Mouse (Mus musculus) lung, embryonic 14.5 days (tissue): ENCODE measurements around the gene Rapgef5. TPM values are rescaled to one million over a fixed set of nuclear protein-coding genes. Genes with fewer than 3 reads are reported as not detected.

Source experiments
- ATAC-seq: fragments of 200-750 bp; cut with Nextera tagmentation; 2 replicates; pipeline ENCODE4 v1.8.0; 2017; ENCODE audit warnings: mild to moderate bottlenecking, moderate TSS enrichment, moderate library complexity; ENCODE audit not compliant: insufficient read depth
- DNase-seq: peaks from one replicate; pipeline ENCODE4 v3.0.0-alpha.2; 2015
- H3K27ac ChIP-seq: fragments of 300-500 bp; sonication (generic); 2 replicates; pipeline ENCODE4 v1.5.1; 2014; ENCODE audit warnings: low read depth, mild to moderate bottlenecking, moderate library complexity
- H3K27me3 ChIP-seq: fragments of 300-500 bp; sonication (generic); 2 replicates; pipeline ENCODE4 v1.6.1; 2014; ENCODE audit warnings: low read length, control low read depth; ENCODE audit not compliant: insufficient read depth
- H3K36me3 ChIP-seq: fragments of 300-500 bp; sonication (generic); 2 replicates; pipeline ENCODE4 v1.6.1; 2014; ENCODE audit warnings: control low read depth; ENCODE audit not compliant: insufficient read depth
- H3K4me1 ChIP-seq: fragments of 300-500 bp; sonication (generic); 2 replicates; pipeline ENCODE4 v1.6.1; 2014; ENCODE audit warnings: antibody characterized with exemption, control low read depth; ENCODE audit not compliant: insufficient read depth
- H3K4me2 ChIP-seq: fragments of 300-500 bp; sonication (generic); 2 replicates; pipeline ENCODE4 v1.6.1; 2014; ENCODE audit warnings: mild to moderate bottlenecking
- H3K4me3 ChIP-seq: fragments of 300-500 bp; sonication (generic); 2 replicates; pipeline ENCODE4 v1.5.1; 2014; ENCODE audit warnings: low read depth, low read length
- H3K9ac ChIP-seq: fragments of 300-500 bp; sonication (generic); 2 replicates; pipeline ENCODE4 v1.6.1; 2014
- H3K9me3 ChIP-seq: fragments of 300-500 bp; sonication (generic); 2 replicates; pipeline ENCODE4 v1.6.1; 2016; ENCODE audit warnings: low read depth, low read length, control low read depth
- CTCF ChIP-seq: IDR thresholded peaks from 2 replicates; pipeline ENCODE4 v1.5.1; 2016; ENCODE audit warnings: antibody characterized with exemption, low read depth
- WGBS: fragments of 180-500 bp; shearing (Covaris S2); extraction: QIAGEN DNeasy Blood & Tissue Kit; methylation state at CpG from one replicate; pipeline ENCODE4 v1.1.7; 2014; 5-methylcytosine and 5-hydroxymethylcytosine counted together
- polyA plus RNA-seq: library from polyadenylated mRNA; unstranded; fragments of >200 nt; fragmentation: Nextera tagmentation; extraction: Ambion mirVana; gene quantifications from 2 replicates; pipeline ENCODE4 v1.2.1, GENCODE M21; 2014

The Rapgef5 gene
- polyA plus RNA-seq, 1 experiment from 2014 or later = 22.9 TPM

- H3K36me3 ChIP-seq = no peaks in the 10 kb centered on the region
- ATAC-seq (no peak), DNase-seq (no peak)
- H3K27ac ChIP-seq = no peak overlapping the region
- H3K4me1 ChIP-seq = peaks cover 6% of the 10 kb centered on the region; the same call in 1 of the 2 replicates
- no peak for TF ChIP-seq CTCF
- H3K27me3 ChIP-seq = no peaks in the 10 kb centered on the region
- H3K4me2 ChIP-seq = no peak overlapping the region
- no peak overlapping the region for H3K4me3 ChIP-seq
- H3K9ac ChIP-seq = no peak overlapping the region
- H3K9me3 ChIP-seq = no peaks in the 10 kb centered on the region
- 35% methylated on average over 3 of the region's 3 CpGs for WGBS
Observed at GRCm38 (mm10) chr12:117496501-117497176, 19.6 kb upstream of the Rapgef5 start.

- peaks cover 6% of the 10 kb centered on the region; the same call in 1 of the 2 replicates for H3K4me1 ChIP-seq
- H3K27me3 ChIP-seq = no peaks in the 10 kb centered on the region
- 91% methylated on average over 1 of the region's 1 CpGs for WGBS
- ATAC-seq (no peak), DNase-seq (no peak)
- no peak overlapping the region for H3K4me2 ChIP-seq
- TF ChIP-seq CTCF = no peak
- no peak overlapping the region for H3K27ac ChIP-seq
- H3K9ac ChIP-seq = no peak overlapping the region
- H3K4me3 ChIP-seq = no peak overlapping the region
- H3K9me3 ChIP-seq = no peaks in the 10 kb centered on the region
- H3K36me3 ChIP-seq = no peaks in the 10 kb centered on the region
Observed at GRCm38 (mm10) chr12:117497361-117497760, 18.9 kb upstream of the Rapgef5 start.

GRCm38 (mm10) chr12:117499242-117499641 is 17.0 kb upstream of the Rapgef5 start:
- Histone ChIP-seq H3K4me2 (no peak overlapping the region), H3K4me3 (no peak overlapping the region), H3K27ac (no peak overlapping the region), H3K27me3 (no peaks in the 10 kb centered on the region), H3K9ac (no peak overlapping the region), H3K9me3 (no peaks in the 10 kb centered on the region; the same call in 1 of the 2 replicates), H3K4me1 (peaks cover 6% of the 10 kb centered on the region; the same call in 1 of the 2 replicates), H3K36me3 (no peaks in the 10 kb centered on the region)
- 77% methylated on average over 5 of the region's 5 CpGs for WGBS
- no peak for TF ChIP-seq CTCF
- ATAC-seq (no peak), DNase-seq (peak; percentile 26)

- no peak overlapping the region for H3K27ac ChIP-seq
- no peaks in the 10 kb centered on the region; the same call in 1 of the 2 replicates for H3K9me3 ChIP-seq
- ATAC-seq (peak; percentile 80), DNase-seq (peak; percentile 56)
- no peak for TF ChIP-seq CTCF
- no peak overlapping the region for H3K9ac ChIP-seq
- H3K36me3 ChIP-seq = no peaks in the 10 kb centered on the region
- peaks cover 6% of the 10 kb centered on the region; the same call in 1 of the 2 replicates for H3K4me1 ChIP-seq
- WGBS = 35% methylated on average over 4 of the region's 4 CpGs
- no peak overlapping the region for H3K4me3 ChIP-seq
- no peak overlapping the region for H3K4me2 ChIP-seq
- no peaks in the 10 kb centered on the region for H3K27me3 ChIP-seq
Observed at GRCm38 (mm10) chr12:117501180-117501579, 15.1 kb upstream of the Rapgef5 start.

- Histone ChIP-seq H3K4me3 (no peak overlapping the region), H3K4me2 (no peak overlapping the region), H3K4me1 (peaks cover 4% of the 10 kb centered on the region; the same call in 1 of the 2 replicates), H3K27me3 (no peaks in the 10 kb centered on the region), H3K27ac (no peak overlapping the region), H3K9me3 (no peaks in the 10 kb centered on the region; the same call in 1 of the 2 replicates), H3K36me3 (no peaks in the 10 kb centered on the region), H3K9ac (no peak overlapping the region)
- ATAC-seq (no peak), DNase-seq (no peak)
- no peak for TF ChIP-seq CTCF
- WGBS = 92% methylated on average over 3 of the region's 3 CpGs
Observed at GRCm38 (mm10) chr12:117502834-117503233, 13.4 kb upstream of the Rapgef5 start.

GRCm38 (mm10) chr12:117505163-117505562 is 11.1 kb upstream of the Rapgef5 start:
- H3K4me2 ChIP-seq = no peak overlapping the region
- WGBS = 40% methylated on average over 2 of the region's 2 CpGs
- TF ChIP-seq CTCF = no peak
- no peaks in the 10 kb centered on the region for H3K36me3 ChIP-seq
- H3K4me1 ChIP-seq = peaks cover 4% of the 10 kb centered on the region; the same call in 1 of the 2 replicates
- H3K4me3 ChIP-seq = no peak overlapping the region
- H3K27me3 ChIP-seq = no peaks in the 10 kb centered on the region
- no peaks in the 10 kb centered on the region; the same call in 1 of the 2 replicates for H3K9me3 ChIP-seq
- ATAC-seq (no peak), DNase-seq (no peak)
- no peak overlapping the region for H3K27ac ChIP-seq
- no peak overlapping the region for H3K9ac ChIP-seq

GRCm38 (mm10) chr12:117507772-117508171 is 8.5 kb upstream of the Rapgef5 start:
- TF ChIP-seq CTCF = no peak
- H3K4me3 ChIP-seq = no peak overlapping the region
- DNase-seq = no peak
- 49% methylated on average over 1 of the region's 1 CpGs for WGBS
- no peaks in the 10 kb centered on the region for H3K27me3 ChIP-seq
- ATAC-seq = no peak
- H3K4me1 ChIP-seq = no peaks in the 10 kb centered on the region
- no peaks in the 10 kb centered on the region; the same call in 1 of the 2 replicates for H3K9me3 ChIP-seq
- H3K36me3 ChIP-seq = no peaks in the 10 kb centered on the region
- H3K4me2 ChIP-seq = no peak overlapping the region
- H3K27ac ChIP-seq = no peak overlapping the region
- no peak overlapping the region for H3K9ac ChIP-seq
